Mouse (Mus musculus): ENCODE measurements around the gene Gzmg. TPM values are rescaled to one million over a fixed set of nuclear protein-coding genes. Genes with fewer than 3 reads are reported as not detected.
"Not testable (repeated sequence)": the region's sequence is repeated elsewhere in the genome, so short reads cannot be mapped to it uniquely, and the experiment has no call there.

The Gzmg gene
- polyA plus RNA-seq, 1 experiment from 2014 or later, result not detected

DNA sequence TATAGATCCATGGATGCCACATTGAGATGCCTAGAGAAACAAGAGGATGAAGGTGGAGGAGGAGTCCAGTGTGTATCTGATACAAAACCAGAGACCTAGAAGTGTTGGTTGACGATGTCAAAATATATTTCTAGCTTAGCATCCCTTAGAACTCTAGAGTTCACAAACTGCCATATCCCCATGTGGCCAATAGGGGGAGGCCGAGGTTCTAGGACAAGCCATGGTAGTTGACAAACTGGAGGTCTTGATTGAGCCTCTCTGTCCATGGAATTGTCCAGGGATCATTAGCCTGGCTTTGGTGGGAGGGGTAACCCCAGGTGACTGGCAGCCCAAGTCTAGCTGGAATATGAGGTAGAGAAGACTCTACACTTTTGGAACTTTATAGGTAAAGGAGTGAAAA lies 4.0 kb downstream of the Gzmg start:
- ATAC-seq (ENCODE audit: insufficient number of reproducible peaks, low FRiP score), result no peak
- no peaks in the 10 kb centered on the region for H3K36me3 ChIP-seq
- H3K4me3 ChIP-seq, result no peak overlapping the region
- no peaks in the 10 kb centered on the region for H3K27me3 ChIP-seq (replicated peaks)
- no peak overlapping the region for H3K27ac ChIP-seq (ENCODE audit: poor library complexity, severe bottlenecking)
- H3K4me2 ChIP-seq, result no peak overlapping the region
- no peak overlapping the region for H3K9ac ChIP-seq
- WGBS, result 67% methylated on average over 2 of the region's 2 CpGs
- H3K9me3 ChIP-seq (replicated peaks), result no peaks in the 10 kb centered on the region
- no peaks in the 10 kb centered on the region for H3K4me1 ChIP-seq (replicated peaks)

GRCm38 (mm10) chr14:56133675-56134074 lies 25.7 kb downstream of the Gzmg start:
- not testable (repeated sequence) for H3K4me3 ChIP-seq; H3K27ac ChIP-seq (ENCODE audit: poor library complexity, severe bottlenecking); H3K9ac ChIP-seq; H3K36me3 ChIP-seq; ATAC-seq (ENCODE audit: insufficient number of reproducible peaks, low FRiP score); H3K9me3 ChIP-seq (replicated peaks); H3K4me1 ChIP-seq (replicated peaks); H3K27me3 ChIP-seq (replicated peaks); H3K4me2 ChIP-seq
- 73% methylated on average over 1 of the region's 1 CpGs for WGBS

- H3K36me3 ChIP-seq; H3K4me2 ChIP-seq; H3K27ac ChIP-seq (ENCODE audit: poor library complexity, severe bottlenecking); ATAC-seq (ENCODE audit: insufficient number of reproducible peaks, low FRiP score); H3K4me3 ChIP-seq; H3K27me3 ChIP-seq (replicated peaks); H3K4me1 ChIP-seq (replicated peaks); H3K9me3 ChIP-seq (replicated peaks); H3K9ac ChIP-seq: not testable (repeated sequence)
- 69% methylated on average over 2 of the region's 2 CpGs for WGBS
Measured at GRCm38 (mm10) chr14:56132508-56132907, 26.9 kb downstream of the Gzmg start, which contains the start of gene Gzmd. TSS of gene Gzmd (minus strand) at chr14:56132608.

DNA sequence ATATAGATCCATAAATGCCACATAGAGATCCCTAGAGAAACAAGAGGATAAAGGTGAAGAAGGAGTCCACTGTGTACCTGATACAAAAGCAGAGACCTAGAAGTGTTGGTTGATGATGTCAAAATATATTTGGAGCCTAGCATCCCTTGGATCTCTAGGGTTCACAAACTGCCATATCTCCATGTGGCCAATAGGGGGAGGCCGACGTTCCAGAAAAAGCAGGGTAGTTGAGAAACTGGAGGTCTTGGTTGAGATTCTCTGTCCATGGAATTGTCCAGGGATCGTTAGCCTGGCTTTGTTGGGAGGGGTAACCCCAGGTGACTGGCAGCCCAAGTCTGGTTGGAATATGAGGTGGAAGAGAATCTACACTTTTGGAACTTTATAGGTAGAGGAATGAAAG lies 31.0 kb downstream of the Gzmg start:
- H3K4me3 ChIP-seq, result no peak overlapping the region
- no peaks in the 10 kb centered on the region for H3K4me1 ChIP-seq (replicated peaks)
- H3K4me2 ChIP-seq, result no peak overlapping the region
- no peaks in the 10 kb centered on the region for H3K27me3 ChIP-seq (replicated peaks)
- H3K9me3 ChIP-seq (replicated peaks), result no peaks in the 10 kb centered on the region
- WGBS, result 43% methylated on average over 3 of the region's 3 CpGs
- ATAC-seq (ENCODE audit: insufficient number of reproducible peaks, low FRiP score), result no peak
- no peak overlapping the region for H3K9ac ChIP-seq
- H3K27ac ChIP-seq (ENCODE audit: poor library complexity, severe bottlenecking), result no peak overlapping the region
- H3K36me3 ChIP-seq, result no peaks in the 10 kb centered on the region

DNA sequence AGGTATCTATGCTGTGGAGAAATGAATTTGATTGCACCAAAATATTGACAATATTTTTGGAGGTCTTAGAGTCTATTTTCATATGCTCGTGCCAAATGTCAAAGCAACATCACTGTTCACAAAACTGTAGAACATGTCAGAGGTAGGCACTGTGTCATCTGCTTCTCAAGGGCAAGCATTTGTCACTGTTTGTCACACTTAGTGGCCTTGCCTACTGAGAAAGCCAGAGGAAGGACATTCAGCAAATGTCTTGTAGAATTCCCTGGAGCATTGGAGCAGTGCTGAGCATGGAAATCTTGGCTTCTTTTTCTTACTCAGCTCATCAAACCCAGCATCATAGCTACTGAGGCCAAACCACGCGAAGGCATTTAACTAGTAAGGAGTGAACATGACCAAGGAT lies 35.9 kb downstream of the Gzmg start:
- Histone ChIP-seq H3K4me1 (replicated peaks) (no peaks in the 10 kb centered on the region), H3K4me3 (no peak overlapping the region), H3K36me3 (no peaks in the 10 kb centered on the region), H3K27ac (ENCODE audit: poor library complexity, severe bottlenecking) (no peak overlapping the region), H3K4me2 (no peak overlapping the region), H3K9me3 (replicated peaks) (no peaks in the 10 kb centered on the region), H3K27me3 (replicated peaks) (no peaks in the 10 kb centered on the region), H3K9ac (no peak overlapping the region)
- WGBS, result 72% methylated on average over 3 of the region's 3 CpGs
- no peak for ATAC-seq (ENCODE audit: insufficient number of reproducible peaks, low FRiP score)

DNA sequence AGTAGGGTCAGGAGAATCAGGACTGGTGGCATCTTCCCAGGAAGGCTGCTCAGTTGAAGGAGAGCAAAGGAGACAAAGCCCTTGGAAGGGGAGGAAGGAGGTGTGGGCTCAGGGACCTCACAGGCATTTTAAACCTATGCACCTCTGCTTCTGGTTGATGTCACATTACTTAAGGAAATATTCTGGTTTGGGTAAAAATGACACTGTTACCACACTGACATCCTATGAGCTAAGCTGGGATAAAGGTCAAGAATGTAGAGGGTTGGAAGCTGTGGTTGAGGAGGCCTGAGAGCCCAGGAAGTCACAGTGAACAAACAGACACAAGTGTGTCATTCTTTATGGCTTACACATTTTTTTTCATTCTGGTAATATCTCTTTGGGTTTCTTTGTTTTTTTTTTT lies 38.9 kb downstream of the Gzmg start, which contains the start of gene Gzme:
Gzme (minus strand) TSS at position 101 of the 400 bp plus-strand sequence.
- Histone ChIP-seq H3K27ac (ENCODE audit: poor library complexity, severe bottlenecking) (no peak within 1 kb of the TSS), H3K36me3 (no peaks in the 10 kb centered on the region), H3K4me3 (no peak within 1 kb of the TSS), H3K27me3 (replicated peaks) (no peaks in the 10 kb centered on the region), H3K9ac (no peak within 1 kb of the TSS), H3K4me2 (no peak within 1 kb of the TSS), H3K9me3 (replicated peaks) (no peaks in the 10 kb centered on the region), H3K4me1 (replicated peaks) (no peaks in the 10 kb centered on the region)
- ATAC-seq (ENCODE audit: insufficient number of reproducible peaks, low FRiP score), result no peak

GRCm38 (mm10) chr14:56115531-56116310 lies 43.7 kb downstream of the Gzmg start:
- H3K36me3 ChIP-seq; H3K4me3 ChIP-seq; H3K27ac ChIP-seq (ENCODE audit: poor library complexity, severe bottlenecking); H3K27me3 ChIP-seq (replicated peaks); H3K9me3 ChIP-seq (replicated peaks); H3K4me1 ChIP-seq (replicated peaks); ATAC-seq (ENCODE audit: insufficient number of reproducible peaks, low FRiP score); H3K4me2 ChIP-seq; H3K9ac ChIP-seq: not testable (repeated sequence)
- 82% methylated on average over 33 of the region's 33 CpGs for WGBS

Other genes with a start within 250 kb of the Gzmg start
- not detected in 2 replicates for gene Cma1, start 214.9 kb downstream of the Gzmg start, polyA plus RNA-seq (2016; fragmentation: Nextera tagmentation; extraction: Ambion mirVana)
- gene Cma2, start 208.6 kb downstream of the Gzmg start, polyA plus RNA-seq (2016; fragmentation: Nextera tagmentation; extraction: Ambion mirVana), result not detected in 2 replicates
- gene Mcpt1, start 141.6 kb downstream of the Gzmg start, polyA plus RNA-seq (2016; fragmentation: Nextera tagmentation; extraction: Ambion mirVana), result not detected in 2 replicates
- not detected in 2 replicates for gene Mcpt9, start 129.1 kb downstream of the Gzmg start, polyA plus RNA-seq (2016; fragmentation: Nextera tagmentation; extraction: Ambion mirVana)
- gene Mcpt2, start 117.5 kb downstream of the Gzmg start, polyA plus RNA-seq (2016; fragmentation: Nextera tagmentation; extraction: Ambion mirVana), result 0.18 TPM in 1 of 2 replicates, not detected in the other
- gene Mcpt4, start 97.3 kb downstream of the Gzmg start, polyA plus RNA-seq (2016; fragmentation: Nextera tagmentation; extraction: Ambion mirVana), result 0.20 TPM in 1 of 2 replicates, not detected in the other
- not detected in 2 replicates for gene Mcpt8, start 74.3 kb downstream of the Gzmg start, polyA plus RNA-seq (2016; fragmentation: Nextera tagmentation; extraction: Ambion mirVana)
- 0.34 TPM in 1 of 2 replicates, not detected in the other for gene Ctsg, start 57.0 kb downstream of the Gzmg start, polyA plus RNA-seq (2016; fragmentation: Nextera tagmentation; extraction: Ambion mirVana)
- not detected in 2 replicates for gene Gzme, start 39.0 kb downstream of the Gzmg start, polyA plus RNA-seq (2016; fragmentation: Nextera tagmentation; extraction: Ambion mirVana)
- gene Gzmd, start 27.0 kb downstream of the Gzmg start, polyA plus RNA-seq (2016; fragmentation: Nextera tagmentation; extraction: Ambion mirVana), result not detected in 2 replicates
- not detected in 2 replicates for gene Gzmn, start 15.0 kb upstream of the Gzmg start, polyA plus RNA-seq (2016; fragmentation: Nextera tagmentation; extraction: Ambion mirVana)
- not detected in 2 replicates for gene Gzmf, start 51.8 kb upstream of the Gzmg start, polyA plus RNA-seq (2016; fragmentation: Nextera tagmentation; extraction: Ambion mirVana)
- not detected in 2 replicates for gene Gzmc, start 75.1 kb upstream of the Gzmg start, polyA plus RNA-seq (2016; fragmentation: Nextera tagmentation; extraction: Ambion mirVana)
- gene Gzmb, start 102.7 kb upstream of the Gzmg start, polyA plus RNA-seq (2016; fragmentation: Nextera tagmentation; extraction: Ambion mirVana), result not detected in 2 replicates
- gene Atp12a, start 205.5 kb upstream of the Gzmg start, polyA plus RNA-seq (2016; fragmentation: Nextera tagmentation; extraction: Ambion mirVana), result not detected in 2 replicates
- gene Rnf17, start 243.0 kb upstream of the Gzmg start, polyA plus RNA-seq (2016; fragmentation: Nextera tagmentation; extraction: Ambion mirVana), result 3.9 and 5.5 TPM in 2 replicates